Mouse (Mus musculus) midbrain, embryonic 11.5 days (tissue): ENCODE data around the gene Hhat. TPM values are rescaled to one million over a fixed set of nuclear protein-coding genes. Genes with fewer than 3 reads are reported as not detected.
A peak's percentile ranks its signal among the peaks of the same experiment; 100 is the strongest.

Experiments used
- ATAC-seq: fragments of 200-750 bp; cut with Nextera tagmentation; 2 replicates; pipeline ENCODE4 v1.8.0; 2017; ENCODE audit warnings: moderate TSS enrichment, moderate library complexity; ENCODE audit not compliant: low FRiP score
- DNase-seq: peaks from one replicate; pipeline ENCODE4 v3.0.0; 2015; ENCODE audit warnings: low spot score; ENCODE audit errors: missing footprints
- H3K27ac ChIP-seq: fragments of 300-500 bp; sonication (generic); 2 replicates; pipeline ENCODE4 v1.5.1; 2014; ENCODE audit warnings: low read depth, low read length
- H3K27me3 ChIP-seq: fragments of 300-500 bp; sonication (generic); 2 replicates; pipeline ENCODE4 v1.6.1; 2014; ENCODE audit warnings: mild to moderate bottlenecking, low read length, moderate library complexity, mixed read lengths; ENCODE audit not compliant: control insufficient read depth, insufficient read depth
- H3K36me3 ChIP-seq: fragments of 300-500 bp; sonication (generic); 2 replicates; pipeline ENCODE4 v1.6.1; 2014; ENCODE audit warnings: mild to moderate bottlenecking, low read length, moderate library complexity, mixed read lengths; ENCODE audit not compliant: control insufficient read depth, insufficient read depth
- H3K4me1 ChIP-seq: fragments of 300-500 bp; sonication (generic); 2 replicates; pipeline ENCODE4 v1.6.1; 2014; ENCODE audit warnings: low read length; ENCODE audit not compliant: control insufficient read depth, insufficient read depth
- H3K4me2 ChIP-seq: fragments of 300-500 bp; sonication (generic); 2 replicates; pipeline ENCODE4 v1.6.1; 2014; ENCODE audit warnings: mild to moderate bottlenecking, moderate library complexity
- H3K4me3 ChIP-seq: fragments of 300-500 bp; sonication (generic); 2 replicates; pipeline ENCODE4 v1.5.1; 2014; ENCODE audit warnings: low read depth, low read length
- H3K9ac ChIP-seq: fragments of 300-500 bp; sonication (generic); 2 replicates; pipeline ENCODE4 v1.6.1; 2014; ENCODE audit warnings: low read length
- H3K9me3 ChIP-seq: fragments of 300-500 bp; sonication (generic); 2 replicates; pipeline ENCODE4 v1.6.1; 2016; ENCODE audit warnings: low read length; ENCODE audit not compliant: control insufficient read depth
- WGBS: fragments of 180-500 bp; shearing (Covaris S2); extraction: QIAGEN DNeasy Blood & Tissue Kit; methylation state at CpG from one replicate; pipeline ENCODE4 v1.1.7; 2014; 5-methylcytosine and 5-hydroxymethylcytosine counted together
- polyA plus RNA-seq: library from polyadenylated mRNA; unstranded; fragments of >200 nt; fragmentation: Nextera tagmentation; extraction: Ambion mirVana; gene quantifications from 2 replicates; pipeline ENCODE4 v1.2.1, GENCODE M21; 2014

The Hhat gene
- polyA plus RNA-seq, 1 experiment from 2014 or later = 11.0 TPM

DNA sequence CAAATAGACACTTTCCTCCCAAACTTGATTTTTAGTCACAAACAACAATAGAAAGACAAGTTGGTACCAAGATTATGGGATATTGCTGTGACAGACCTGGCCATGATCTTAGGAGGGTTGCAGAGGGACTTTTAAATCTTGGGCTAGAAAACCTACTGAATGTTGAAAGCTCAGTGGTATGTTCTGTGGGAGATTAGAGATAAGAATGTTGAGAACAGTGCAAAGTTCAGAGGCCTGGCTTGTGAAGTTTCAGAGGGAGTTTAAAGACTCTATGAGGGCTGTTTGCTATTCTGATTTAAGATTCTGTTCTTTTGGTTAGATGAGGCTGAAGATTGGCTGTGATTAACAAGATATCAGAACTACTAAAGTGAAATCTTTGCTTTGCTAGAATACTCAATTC, 206.3 kb downstream of the Hhat start:
- no peaks in the 10 kb centered on the region for H3K36me3 ChIP-seq
- DNase-seq = no peak

GRCm38 (mm10) chr1:192559341-192559740, 211.7 kb downstream of the Hhat start:
- Histone ChIP-seq H3K9ac (no peak overlapping the region), H3K4me2 (no peak overlapping the region), H3K9me3 (no peaks in the 10 kb centered on the region), H3K36me3 (no peaks in the 10 kb centered on the region), H3K4me3 (no peak overlapping the region), H3K4me1 (no peaks in the 10 kb centered on the region), H3K27me3 (no peaks in the 10 kb centered on the region), H3K27ac (no peak overlapping the region)
- no peak for ATAC-seq
- WGBS = 74% methylated on average over 1 of the region's 1 CpGs
- no peak for DNase-seq

More for the DNA sequence above, 206.3 kb downstream of the Hhat start:
- H3K27me3 ChIP-seq = no peaks in the 10 kb centered on the region
- H3K4me3 ChIP-seq = no peak overlapping the region
- no peak overlapping the region for H3K4me2 ChIP-seq
- no peak overlapping the region for H3K9ac ChIP-seq
- H3K9me3 ChIP-seq = no peaks in the 10 kb centered on the region
- H3K4me1 ChIP-seq = no peaks in the 10 kb centered on the region
- no peak for ATAC-seq
- H3K27ac ChIP-seq = no peak overlapping the region

DNA sequence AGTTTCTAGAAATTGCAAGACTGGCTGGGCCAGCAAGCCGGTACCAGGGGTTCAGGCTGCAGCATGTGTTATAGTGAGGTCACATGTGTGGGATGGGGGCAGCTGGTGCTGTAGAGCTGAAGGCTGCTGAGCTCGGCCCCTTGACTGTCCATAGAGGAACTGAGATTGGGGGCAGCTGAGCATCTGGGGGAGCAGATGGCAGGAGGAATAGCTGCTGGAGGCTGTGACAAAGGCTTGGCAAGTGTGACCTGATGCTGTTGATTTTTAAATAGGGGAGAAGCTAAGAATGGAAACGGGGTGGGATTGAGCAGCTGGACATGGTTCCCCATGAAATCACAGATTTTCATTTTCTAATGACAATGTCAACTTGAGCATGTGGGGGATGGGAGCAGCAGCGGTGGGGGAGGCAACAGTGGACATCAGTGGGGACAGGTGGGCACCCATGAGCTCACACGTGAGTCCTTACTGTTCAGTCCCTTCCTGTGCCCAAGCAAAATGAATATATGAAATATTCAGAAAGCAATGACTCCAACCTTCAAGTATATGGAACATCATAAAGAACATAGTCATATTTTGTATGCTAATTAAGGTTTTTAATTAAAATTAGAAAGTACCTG, 212.9 kb downstream of the Hhat start:
- DNase-seq = no peak
- no peak overlapping the region for H3K27ac ChIP-seq
- no peak overlapping the region for H3K4me2 ChIP-seq
- H3K4me1 ChIP-seq = no peaks in the 10 kb centered on the region
- no peaks in the 10 kb centered on the region for H3K9me3 ChIP-seq
- H3K4me3 ChIP-seq = no peak overlapping the region
- no peaks in the 10 kb centered on the region for H3K36me3 ChIP-seq
- ATAC-seq = peak; percentile 81
- 63% methylated on average over 5 of the region's 5 CpGs for WGBS
- H3K27me3 ChIP-seq = no peaks in the 10 kb centered on the region
- H3K9ac ChIP-seq = no peak overlapping the region

GRCm38 (mm10) chr1:192555516-192555915, 215.5 kb downstream of the Hhat start:
- no peaks in the 10 kb centered on the region for H3K36me3 ChIP-seq
- ATAC-seq (no peak), DNase-seq (no peak)
- H3K4me3 ChIP-seq = no peak overlapping the region
- no peak overlapping the region for H3K4me2 ChIP-seq
- WGBS = 69% methylated on average over 4 of the region's 4 CpGs
- H3K9ac ChIP-seq = no peak overlapping the region
- no peaks in the 10 kb centered on the region for H3K27me3 ChIP-seq
- no peaks in the 10 kb centered on the region for H3K4me1 ChIP-seq
- no peak overlapping the region for H3K27ac ChIP-seq
- no peaks in the 10 kb centered on the region for H3K9me3 ChIP-seq

- WGBS = 81% methylated on average over 3 of the region's 3 CpGs
- H3K9me3 ChIP-seq = no peaks in the 10 kb centered on the region
- H3K27ac ChIP-seq = no peak overlapping the region
- ATAC-seq (no peak), DNase-seq (no peak)
- no peaks in the 10 kb centered on the region for H3K27me3 ChIP-seq
- no peak overlapping the region for H3K9ac ChIP-seq
- H3K4me1 ChIP-seq = no peaks in the 10 kb centered on the region
- no peak overlapping the region for H3K4me3 ChIP-seq
- no peak overlapping the region for H3K4me2 ChIP-seq
- H3K36me3 ChIP-seq = no peaks in the 10 kb centered on the region
Measured at GRCm38 (mm10) chr1:192550561-192550960, 220.5 kb downstream of the Hhat start.

- Histone ChIP-seq H3K4me3 (no peak overlapping the region), H3K4me1 (peaks cover 6% of the 10 kb centered on the region; the same call in 1 of the 2 replicates), H3K27me3 (no peaks in the 10 kb centered on the region), H3K9me3 (no peaks in the 10 kb centered on the region), H3K36me3 (no peaks in the 10 kb centered on the region), H3K9ac (no peak overlapping the region), H3K27ac (no peak overlapping the region), H3K4me2 (no peak overlapping the region)
- ATAC-seq = no peak
- DNase-seq = no peak
- WGBS = 35% methylated on average over 1 of the region's 1 CpGs
Measured at GRCm38 (mm10) chr1:192546843-192547242, 224.2 kb downstream of the Hhat start.

- Histone ChIP-seq H3K9ac (no peak overlapping the region), H3K36me3 (no peaks in the 10 kb centered on the region), H3K27me3 (no peaks in the 10 kb centered on the region), H3K27ac (no peak overlapping the region), H3K4me2 (no peak overlapping the region), H3K9me3 (no peaks in the 10 kb centered on the region), H3K4me1 (peaks cover 6% of the 10 kb centered on the region; the same call in 1 of the 2 replicates), H3K4me3 (no peak overlapping the region)
- WGBS = 51% methylated on average over 7 of the region's 7 CpGs
- DNase-seq (no peak), ATAC-seq (no peak)
Measured at GRCm38 (mm10) chr1:192544901-192545300, 226.1 kb downstream of the Hhat start.

DNA sequence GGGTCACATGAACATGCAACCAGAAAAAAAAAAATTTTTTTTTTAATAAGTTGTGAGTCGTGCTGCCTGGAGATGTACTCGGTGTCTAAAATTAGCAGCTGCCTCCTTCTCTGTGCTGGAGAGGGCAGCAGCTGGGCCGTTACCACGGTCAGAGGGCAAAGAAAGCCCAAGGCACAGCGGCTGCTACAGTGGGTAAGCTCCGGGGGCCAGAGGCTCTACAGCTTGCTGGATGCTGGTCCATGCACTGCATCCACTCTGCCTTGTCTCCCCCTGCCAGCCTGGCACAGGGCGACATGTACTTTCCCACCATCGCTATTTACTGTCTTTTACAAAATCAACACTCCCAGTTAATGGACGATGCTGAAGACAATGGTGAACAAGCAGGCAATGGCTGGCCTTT, 226.9 kb downstream of the Hhat start:
- Histone ChIP-seq H3K9me3 (no peaks in the 10 kb centered on the region), H3K36me3 (no peaks in the 10 kb centered on the region), H3K4me1 (peaks cover 6% of the 10 kb centered on the region; the same call in 1 of the 2 replicates), H3K27me3 (no peaks in the 10 kb centered on the region), H3K4me3 (no peak overlapping the region), H3K9ac (no peak overlapping the region), H3K4me2 (no peak overlapping the region), H3K27ac (no peak overlapping the region)
- no peak for ATAC-seq
- 78% methylated on average over 9 of the region's 9 CpGs for WGBS
- no peak for DNase-seq

DNA sequence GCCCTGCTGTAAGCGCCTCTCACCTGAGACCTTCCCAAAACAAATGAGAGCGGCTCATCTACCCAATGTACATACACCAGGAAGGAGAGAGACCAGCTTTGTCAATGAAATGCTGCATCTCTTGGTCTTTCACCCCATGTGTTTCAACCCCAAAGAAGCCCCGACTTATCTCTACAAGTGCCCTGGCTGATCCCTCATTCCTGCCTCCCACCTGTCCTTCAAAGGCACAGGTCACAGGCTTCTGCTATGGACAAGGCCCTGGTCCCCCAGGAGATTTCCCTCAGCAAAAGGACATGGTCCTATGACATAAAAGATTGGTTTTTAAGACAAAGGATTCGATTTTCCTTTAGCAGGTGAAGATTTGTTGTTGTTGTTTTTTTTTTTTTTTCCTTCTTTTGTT, 227.3 kb downstream of the Hhat start:
- Histone ChIP-seq H3K36me3 (no peaks in the 10 kb centered on the region), H3K27ac (peak overlapping the region; percentile 20; the same call in 1 of the 2 replicates), H3K9me3 (no peaks in the 10 kb centered on the region), H3K4me2 (no peak overlapping the region), H3K4me1 (peaks cover 6% of the 10 kb centered on the region; the same call in 1 of the 2 replicates), H3K4me3 (no peak overlapping the region), H3K9ac (no peak overlapping the region), H3K27me3 (no peaks in the 10 kb centered on the region)
- DNase-seq (no peak), ATAC-seq (no peak)
- WGBS = 88% methylated on average over 4 of the region's 4 CpGs
